Mouse (Mus musculus) testis, postnatal 14 days (tissue): ENCODE measurements at regions not wholly inside any gene's neighbourhood (a gene's known extent, or its start where the extent isn't known, plus 50 kb on each side); places are given as distances from the start of the nearest gene placed in this dataset.

Source experiments
- DNase-seq: peaks from one replicate; pipeline ENCODE4 v3.0.0; 2021; ENCODE audit warnings: low spot score

- DNase-seq = no peak
Observed at GRCm38 (mm10) chr9:34143131-34143795, 342.4 kb upstream of the Kirrel3 start.

- no peak for DNase-seq
Observed at GRCm38 (mm10) chr9:34155240-34156019, 330.3 kb upstream of the Kirrel3 start.

- no peak for DNase-seq
Observed at GRCm38 (mm10) chr9:34156581-34156980, 329.1 kb upstream of the Kirrel3 start.

GRCm38 (mm10) chr9:34161119-34161518 lies 324.6 kb upstream of the Kirrel3 start:
- no peak for DNase-seq

- no peak for DNase-seq
Observed at GRCm38 (mm10) chr9:34186314-34186713, 299.4 kb upstream of the Kirrel3 start.

GRCm38 (mm10) chr9:34192542-34192941 lies 293.2 kb upstream of the Kirrel3 start:
- no peak for DNase-seq

- DNase-seq = no peak
Observed at GRCm38 (mm10) chr9:34202122-34202941, 283.4 kb upstream of the Kirrel3 start.

- DNase-seq = no peak
Observed at GRCm38 (mm10) chr9:34202942-34203551, 282.6 kb upstream of the Kirrel3 start.

GRCm38 (mm10) chr9:34203624-34204365 lies 281.9 kb upstream of the Kirrel3 start:
- DNase-seq = no peak

- DNase-seq = no peak
Observed at GRCm38 (mm10) chr9:34204479-34204878, 281.2 kb upstream of the Kirrel3 start.

GRCm38 (mm10) chr9:34231561-34231960 lies 254.1 kb upstream of the Kirrel3 start:
- DNase-seq = no peak

GRCm38 (mm10) chr9:34234734-34235133 lies 251.0 kb upstream of the Kirrel3 start:
- no peak for DNase-seq

GRCm38 (mm10) chr9:34239531-34239930 lies 246.2 kb upstream of the Kirrel3 start:
- no peak for DNase-seq

- DNase-seq = no peak
Observed at GRCm38 (mm10) chr9:34243674-34244073, 242.0 kb upstream of the Kirrel3 start.

- no peak for DNase-seq
Observed at GRCm38 (mm10) chr9:34244576-34244975, 241.1 kb upstream of the Kirrel3 start.

- DNase-seq = no peak
Observed at GRCm38 (mm10) chr9:34252796-34253195, 232.9 kb upstream of the Kirrel3 start.

GRCm38 (mm10) chr9:34258492-34258891 lies 227.2 kb upstream of the Kirrel3 start:
- DNase-seq = no peak

- DNase-seq = no peak
Observed at GRCm38 (mm10) chr9:34278068-34278467, 207.6 kb upstream of the Kirrel3 start.

- no peak for DNase-seq
Observed at GRCm38 (mm10) chr9:34279386-34279785, 206.3 kb upstream of the Kirrel3 start.

GRCm38 (mm10) chr9:34279906-34280305 lies 205.8 kb upstream of the Kirrel3 start:
- DNase-seq = no peak
